Mouse (Mus musculus) heart, embryonic 12.5 days (tissue): ENCODE measurements at regions not wholly inside any gene's neighbourhood (a gene's known extent, or its start where the extent isn't known, plus 50 kb on each side); places are given as distances from the start of the nearest gene placed in this dataset.

Experiments used
- ATAC-seq: fragments of 200-750 bp; cut with Nextera tagmentation; 2 replicates; pipeline ENCODE4 v1.8.0; 2017; ENCODE audit warnings: moderate TSS enrichment, moderate library complexity; ENCODE audit not compliant: insufficient number of reproducible peaks, low FRiP score
- H3K27ac ChIP-seq: fragments of 300-500 bp; sonication (generic); 2 replicates; pipeline ENCODE4 v1.5.1; 2016; ENCODE audit warnings: mild to moderate bottlenecking, moderate library complexity; ENCODE audit not compliant: poor library complexity, severe bottlenecking
- H3K27me3 ChIP-seq: fragments of 300-500 bp; sonication (generic); replicated peaks from 2 replicates; pipeline ENCODE4 v1.6.1; 2016; ENCODE audit warnings: mild to moderate bottlenecking, moderate library complexity
- H3K36me3 ChIP-seq: fragments of 300-500 bp; sonication (generic); 2 replicates; pipeline ENCODE4 v1.6.1; 2016; ENCODE audit warnings: mild to moderate bottlenecking, moderate library complexity
- H3K4me1 ChIP-seq: fragments of 300-500 bp; sonication (generic); replicated peaks from 2 replicates; pipeline ENCODE4 v1.6.1; 2016; ENCODE audit warnings: mild to moderate bottlenecking
- H3K4me2 ChIP-seq: fragments of 300-500 bp; sonication (generic); 2 replicates; pipeline ENCODE4 v1.6.1; 2016; ENCODE audit warnings: mild to moderate bottlenecking, moderate library complexity
- H3K4me3 ChIP-seq: fragments of 300-500 bp; sonication (generic); 2 replicates; pipeline ENCODE4 v1.5.1; 2016; ENCODE audit warnings: mild to moderate bottlenecking
- H3K9ac ChIP-seq: fragments of 300-500 bp; sonication (generic); 2 replicates; pipeline ENCODE4 v1.6.1; 2016; ENCODE audit warnings: mild to moderate bottlenecking, moderate library complexity
- H3K9me3 ChIP-seq: fragments of 300-500 bp; sonication (generic); replicated peaks from 2 replicates; pipeline ENCODE4 v1.6.1; 2016; ENCODE audit warnings: mild to moderate bottlenecking, moderate library complexity
- WGBS: fragments of 180-500 bp; shearing (Covaris S2); methylation state at CpG from one replicate; pipeline ENCODE4 v1.1.7; 2016; 5-methylcytosine and 5-hydroxymethylcytosine counted together

- Histone ChIP-seq H3K36me3 (no peaks in the 10 kb centered on the region), H3K9me3 (0 out of 2 replicates have a peak, but pooled peaks cover 4% of the 10 kb centered on the region), H3K4me2 (no peak overlapping the region), H3K9ac (no peak overlapping the region), H3K4me1 (peaks cover 7% of the 10 kb centered on the region; the same call in 1 of the 2 replicates), H3K27ac (no peak overlapping the region), H3K4me3 (no peak overlapping the region), H3K27me3 (no peaks in the 10 kb centered on the region)
- WGBS = 81% methylated on average over 6 of the region's 6 CpGs
- no peak for ATAC-seq
These were observed 56.7 kb upstream of the Atrnl1 start for GRCm38 (mm10) chr19:57554086-57554485.

- H3K27ac ChIP-seq = no peak overlapping the region
- no peak overlapping the region for H3K4me3 ChIP-seq
- 25% methylated on average over 5 of the region's 5 CpGs for WGBS
- no peaks in the 10 kb centered on the region for H3K27me3 ChIP-seq
- 0 out of 2 replicates have a peak, but pooled peaks cover 4% of the 10 kb centered on the region for H3K9me3 ChIP-seq
- ATAC-seq = no peak
- peaks cover 7% of the 10 kb centered on the region; the same call in 1 of the 2 replicates for H3K4me1 ChIP-seq
- H3K9ac ChIP-seq = no peak overlapping the region
- no peak overlapping the region for H3K4me2 ChIP-seq
- H3K36me3 ChIP-seq = no peaks in the 10 kb centered on the region
These were observed 55.5 kb upstream of the Atrnl1 start for GRCm38 (mm10) chr19:57555313-57555712.

- H3K36me3 ChIP-seq = no peaks in the 10 kb centered on the region
- H3K27ac ChIP-seq = no peak overlapping the region
- 0 out of 2 replicates have a peak, but pooled peaks cover 4% of the 10 kb centered on the region for H3K9me3 ChIP-seq
- no peak overlapping the region for H3K4me3 ChIP-seq
- no peak overlapping the region for H3K9ac ChIP-seq
- H3K27me3 ChIP-seq = no peaks in the 10 kb centered on the region
- no peak for ATAC-seq
- 81% methylated on average over 19 of the region's 19 CpGs for WGBS
- H3K4me2 ChIP-seq = no peak overlapping the region
- H3K4me1 ChIP-seq = peaks cover 4% of the 10 kb centered on the region; the same call in 1 of the 2 replicates
These were observed 52.3 kb upstream of the Atrnl1 start for GRCm38 (mm10) chr19:57558420-57558967.

GRCm38 (mm10) chr19:57560757-57561156, 50.1 kb upstream of the Atrnl1 start:
- H3K9me3 ChIP-seq = 0 out of 2 replicates have a peak, but pooled peaks cover 4% of the 10 kb centered on the region
- H3K4me1 ChIP-seq = no peaks in the 10 kb centered on the region
- no peak overlapping the region for H3K9ac ChIP-seq
- H3K27me3 ChIP-seq = no peaks in the 10 kb centered on the region
- no peak overlapping the region for H3K4me3 ChIP-seq
- H3K4me2 ChIP-seq = no peak overlapping the region
- WGBS = 30% methylated on average over 3 of the region's 3 CpGs
- no peaks in the 10 kb centered on the region for H3K36me3 ChIP-seq
- no peak for ATAC-seq
- no peak overlapping the region for H3K27ac ChIP-seq
